Mouse (Mus musculus) thymus, adult 2 months (tissue): Measurements from ENCODE around the gene Gm21915. TPM values are rescaled to one million over a fixed set of nuclear protein-coding genes. Genes with fewer than 3 reads are reported as not detected.

Experiments
- DNase-seq: peaks from one replicate; pipeline ENCODE4 v3.0.0; 2021
- H3K27ac ChIP-seq: fragments of 200-500 bp; 2 replicates; pipeline ENCODE4 v1.5.1; 2012; ENCODE audit warnings: low read length, control low read depth; ENCODE audit not compliant: control insufficient read depth, insufficient read depth
- H3K27me3 ChIP-seq: fragments of 200-500 bp; 2 replicates; pipeline ENCODE4 v1.6.1; 2012; ENCODE audit warnings: mild to moderate bottlenecking, low read length, moderate library complexity, mixed read lengths; ENCODE audit not compliant: control insufficient read depth, insufficient read depth
- H3K36me3 ChIP-seq: fragments of 200-500 bp; 2 replicates; pipeline ENCODE4 v1.6.1; 2012; ENCODE audit warnings: mild to moderate bottlenecking, low read length, moderate library complexity; ENCODE audit not compliant: control insufficient read depth, insufficient read depth
- H3K4me1 ChIP-seq: fragments of 200-500 bp; replicated peaks from 2 replicates; pipeline ENCODE4 v1.6.1; 2012; ENCODE audit warnings: low read length; ENCODE audit not compliant: control insufficient read depth, insufficient read depth
- H3K4me3 ChIP-seq: fragments of 200-500 bp; 2 replicates; pipeline ENCODE4 v1.5.1; 2012; ENCODE audit warnings: mild to moderate bottlenecking, low read length, control low read depth, moderate library complexity; ENCODE audit not compliant: control insufficient read depth, insufficient read depth
- CTCF ChIP-seq: fragments of 200-500 bp; IDR thresholded peaks from 2 replicates; pipeline ENCODE4 v1.5.1; 2012; ENCODE audit warnings: mild to moderate bottlenecking, control low read depth, low read length, moderate library complexity, borderline replicate concordance; ENCODE audit not compliant: control insufficient read depth, poor library complexity, insufficient read depth; ENCODE audit errors: extremely low read depth
- POLR2A ChIP-seq: fragments of 200-500 bp; IDR thresholded peaks from 2 replicates; pipeline ENCODE4 v1.6.1; 2012; ENCODE audit warnings: mild to moderate bottlenecking, low read length, control low read depth, moderate library complexity; ENCODE audit not compliant: control insufficient read depth, poor library complexity, insufficient read depth; ENCODE audit errors: extremely low read depth
- WGBS: fragments of 180-500 bp; shearing (Covaris S2); methylation state at CpG from one replicate; pipeline ENCODE4 v1.1.7; 2018; 5-methylcytosine and 5-hydroxymethylcytosine counted together
- polyA plus RNA-seq: library from polyadenylated mRNA; depleted of rRNA; stranded (reverse); fragments of >200 nt; gene quantifications from 2 replicates; pipeline ENCODE4 v1.2.3, GENCODE M21; 2012; rRNA removed

Gene Gm21915
- polyA plus RNA-seq, 1 experiment: not detected

DNA sequence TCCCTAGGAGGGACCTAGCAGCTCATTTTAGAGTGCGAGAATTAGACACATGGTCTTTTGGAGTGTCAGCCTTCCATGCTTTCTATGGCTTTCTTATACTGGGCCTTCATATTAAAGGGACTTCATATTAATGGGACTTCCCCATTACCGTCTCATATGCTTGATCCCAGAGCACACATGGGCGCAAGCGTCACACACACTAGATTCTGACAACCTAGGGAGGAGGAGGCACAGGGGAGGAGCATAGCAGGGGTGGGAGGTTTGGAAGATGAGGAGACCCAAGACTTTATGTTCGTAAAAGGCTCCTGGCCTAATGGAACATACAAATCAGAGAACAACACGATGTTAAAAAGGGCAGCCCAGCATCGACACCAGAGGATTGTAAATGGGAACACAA, 38.7 kb downstream of the Gm21915 start:
- Histone ChIP-seq H3K36me3 (no peaks in the 10 kb centered on the region), H3K4me3 (no peak overlapping the region), H3K4me1 (no peaks in the 10 kb centered on the region), H3K27ac (no peak overlapping the region), H3K27me3 (no peaks in the 10 kb centered on the region)
- 84% methylated on average over 7 of the region's 7 CpGs for WGBS
- TF ChIP-seq CTCF (no peak), POLR2A (no peak)
- DNase-seq: no peak

GRCm38 (mm10) chr9:40709587-40709986, 39.2 kb downstream of the Gm21915 start:
- no peaks in the 10 kb centered on the region for H3K36me3 ChIP-seq
- H3K4me1 ChIP-seq: no peaks in the 10 kb centered on the region
- H3K4me3 ChIP-seq: no peak overlapping the region
- no peaks in the 10 kb centered on the region for H3K27me3 ChIP-seq
- WGBS: 88% methylated on average over 3 of the region's 3 CpGs
- TF ChIP-seq POLR2A: no peak
- TF ChIP-seq CTCF: no peak
- DNase-seq: no peak
- no peak overlapping the region for H3K27ac ChIP-seq

GRCm38 (mm10) chr9:40709991-40710390, 39.6 kb downstream of the Gm21915 start:
- DNase-seq: no peak
- TF ChIP-seq CTCF: no peak
- TF ChIP-seq POLR2A: no peak
- no peak overlapping the region for H3K27ac ChIP-seq
- H3K4me1 ChIP-seq: no peaks in the 10 kb centered on the region
- no peak overlapping the region for H3K4me3 ChIP-seq
- WGBS: 61% methylated on average over 3 of the region's 3 CpGs
- no peaks in the 10 kb centered on the region for H3K27me3 ChIP-seq
- no peaks in the 10 kb centered on the region for H3K36me3 ChIP-seq

DNA sequence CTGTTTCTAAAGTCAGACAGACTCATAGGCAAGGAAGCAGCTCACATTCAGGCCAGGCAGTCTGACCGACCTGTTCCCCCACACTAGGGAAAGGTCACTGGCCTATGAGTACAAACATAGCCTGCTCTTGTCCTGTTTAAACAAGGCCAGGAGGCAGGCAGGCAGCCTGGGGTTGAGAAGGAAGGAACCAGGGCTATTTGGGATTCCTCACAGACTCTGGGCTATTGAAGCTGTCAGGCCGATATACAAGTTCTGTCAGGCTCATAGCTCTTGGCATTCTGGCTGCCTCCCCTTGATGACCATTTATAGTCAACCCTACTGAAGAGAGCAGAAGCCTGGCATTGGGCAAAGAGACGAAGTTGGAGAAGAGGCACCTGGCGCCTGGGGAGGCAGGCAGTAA, 41.2 kb downstream of the Gm21915 start:
- DNase-seq: no peak
- H3K36me3 ChIP-seq: no peaks in the 10 kb centered on the region
- no peak overlapping the region for H3K4me3 ChIP-seq
- H3K27ac ChIP-seq: no peak overlapping the region
- no peaks in the 10 kb centered on the region for H3K27me3 ChIP-seq
- no peaks in the 10 kb centered on the region for H3K4me1 ChIP-seq
- TF ChIP-seq CTCF: no peak
- no peak for TF ChIP-seq POLR2A
- WGBS: 93% methylated on average over 4 of the region's 4 CpGs

GRCm38 (mm10) chr9:40717182-40717874, 46.9 kb downstream of the Gm21915 start:
- H3K4me3 ChIP-seq: no peak overlapping the region
- TF ChIP-seq CTCF: no peak
- no peak for TF ChIP-seq POLR2A
- no peak for DNase-seq
- H3K27ac ChIP-seq: no peak overlapping the region
- H3K36me3 ChIP-seq: no peaks in the 10 kb centered on the region
- no peaks in the 10 kb centered on the region for H3K27me3 ChIP-seq
- no peaks in the 10 kb centered on the region for H3K4me1 ChIP-seq
- 68% methylated on average over 18 of the region's 18 CpGs for WGBS

DNA sequence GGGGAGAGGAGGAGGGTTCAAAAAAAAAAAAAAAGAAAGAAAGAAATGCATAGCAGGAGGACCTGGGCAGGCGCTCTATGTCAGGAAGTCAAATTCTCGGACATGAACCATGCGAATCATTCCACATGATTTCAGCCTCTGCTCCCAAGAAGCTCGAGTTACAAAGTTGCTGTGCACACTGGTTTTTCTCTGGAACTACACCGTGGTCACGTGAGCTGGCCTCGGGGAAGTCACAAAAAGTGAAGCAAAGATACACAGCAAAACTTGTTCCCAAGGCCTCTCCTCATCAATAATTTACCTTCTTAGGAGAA, 47.4 kb downstream of the Gm21915 start:
- Histone ChIP-seq H3K4me1 (no peaks in the 10 kb centered on the region), H3K27me3 (no peaks in the 10 kb centered on the region), H3K36me3 (no peaks in the 10 kb centered on the region), H3K4me3 (no peak overlapping the region), H3K27ac (no peak overlapping the region)
- TF ChIP-seq POLR2A (no peak), CTCF (no peak)
- 37% methylated on average over 7 of the region's 7 CpGs for WGBS
- no peak for DNase-seq

Other genes with a start within 250 kb of the Gm21915 start
- gene Gramd1b, start 139.2 kb upstream of the Gm21915 start, polyA plus RNA-seq: 33.3 and 43.0 TPM in 2 replicates
- gene Clmp, start 15.3 kb downstream of the Gm21915 start, polyA plus RNA-seq: 1.1 and 2.3 TPM in 2 replicates
- 2,928 and 2,969 TPM in 2 replicates for gene Hspa8, start 130.4 kb downstream of the Gm21915 start, polyA plus RNA-seq
- 0.05 and 0.09 TPM in 2 replicates for gene Bsx, start 203.5 kb downstream of the Gm21915 start, polyA plus RNA-seq